Mouse (Mus musculus) cerebellum, adult 11 months (tissue): ENCODE results near the gene Relb.

Experiments used
- DNase-seq: peaks from one replicate; pipeline ENCODE4 v3.0.0; 2022

The Relb gene

GRCm38 (mm10) chr7:19577877-19578414 is 51.3 kb downstream of the Relb start:
- DNase-seq, result peak; percentile 42

GRCm38 (mm10) chr7:19577141-19577852 is 51.9 kb downstream of the Relb start, which contains the start of the genes Zfp296 and Gemin7:
Zfp296 (plus strand) TSS chr7:19577287.
Gemin7 (minus strand) TSS chr7:19577595.
- peak; percentile 47 for DNase-seq

- no peak for DNase-seq
These were observed 53.7 kb downstream of the Relb start for GRCm38 (mm10) chr7:19575559-19575958.

GRCm38 (mm10) chr7:19573776-19574140 is 55.5 kb downstream of the Relb start:
- no peak for DNase-seq

- peak; percentile 70 for DNase-seq
These were observed 56.1 kb downstream of the Relb start for GRCm38 (mm10) chr7:19572926-19573775.

- no peak for DNase-seq
These were observed 59.6 kb downstream of the Relb start for GRCm38 (mm10) chr7:19569647-19570046.

GRCm38 (mm10) chr7:19567426-19567825 is 61.8 kb downstream of the Relb start:
- DNase-seq, result no peak

GRCm38 (mm10) chr7:19565803-19566202 is 63.4 kb downstream of the Relb start:
- DNase-seq, result no peak

- no peak for DNase-seq
These were observed 64.8 kb downstream of the Relb start for GRCm38 (mm10) chr7:19564455-19564854.

- no peak for DNase-seq
These were observed 65.4 kb downstream of the Relb start for GRCm38 (mm10) chr7:19563884-19564283.

- no peak for DNase-seq
These were observed 66.4 kb downstream of the Relb start, which contains the start of gene Ppp1r37 for GRCm38 (mm10) chr7:19562643-19563410. Ppp1r37 (minus strand) TSS chr7:19563076.

- peak; percentile 87 for DNase-seq
These were observed 67.2 kb downstream of the Relb start for GRCm38 (mm10) chr7:19561765-19562642.

- no peak for DNase-seq
These were observed 67.8 kb downstream of the Relb start for GRCm38 (mm10) chr7:19561431-19561764.

GRCm38 (mm10) chr7:19560491-19561260 is 68.6 kb downstream of the Relb start:
- DNase-seq, result no peak

- no peak for DNase-seq
These were observed 70.3 kb downstream of the Relb start for GRCm38 (mm10) chr7:19558965-19559364.

GRCm38 (mm10) chr7:19557982-19558900 is 71.0 kb downstream of the Relb start:
- DNase-seq, result no peak

GRCm38 (mm10) chr7:19557086-19557485 is 72.2 kb downstream of the Relb start:
- no peak for DNase-seq
